Mouse (Mus musculus) midbrain, postnatal 0 days (tissue): Measurements from ENCODE around the gene Sesn3. TPM values are rescaled to one million over a fixed set of nuclear protein-coding genes. Genes with fewer than 3 reads are reported as not detected.
"Not testable (repeated sequence)": the region's sequence is repeated elsewhere in the genome, so short reads cannot be mapped to it uniquely, and the experiment has no call there.

Source experiments
- ATAC-seq: fragments of 200-750 bp; cut with Nextera tagmentation; 2 replicates; pipeline ENCODE4 v1.8.0; 2017; ENCODE audit warnings: moderate number of reproducible peaks, mild to moderate bottlenecking, moderate TSS enrichment, moderate library complexity; ENCODE audit not compliant: low FRiP score
- DNase-seq: peaks from one replicate; pipeline ENCODE4 v3.0.0-alpha.2; 2015; ENCODE audit warnings: low spot score
- H3K27ac ChIP-seq: fragments of 300-500 bp; sonication (generic); 2 replicates; pipeline ENCODE4 v1.5.1; 2014; ENCODE audit warnings: low read depth, mild to moderate bottlenecking, low read length, mixed read lengths
- H3K27me3 ChIP-seq: fragments of 300-500 bp; sonication (generic); 2 replicates; pipeline ENCODE4 v1.6.1; 2014; ENCODE audit warnings: low read length, control low read depth, mixed read lengths; ENCODE audit not compliant: insufficient read depth
- H3K36me3 ChIP-seq: fragments of 300-500 bp; sonication (generic); 2 replicates; pipeline ENCODE4 v1.6.1; 2014; ENCODE audit warnings: low read length, control low read depth, mixed read lengths; ENCODE audit not compliant: insufficient read depth
- H3K4me1 ChIP-seq: fragments of 300-500 bp; sonication (generic); 2 replicates; pipeline ENCODE4 v1.6.1; 2014; ENCODE audit warnings: mild to moderate bottlenecking, control low read depth, antibody characterized with exemption, low read length, mixed read lengths; ENCODE audit not compliant: insufficient read depth
- H3K4me2 ChIP-seq: fragments of 300-500 bp; sonication (generic); 2 replicates; pipeline ENCODE4 v1.6.1; 2014; ENCODE audit warnings: low read depth, mild to moderate bottlenecking, low read length, mixed read lengths; ENCODE audit not compliant: poor library complexity, severe bottlenecking
- H3K4me3 ChIP-seq: fragments of 300-500 bp; sonication (generic); 2 replicates; pipeline ENCODE4 v1.5.1; 2014; ENCODE audit warnings: low read depth, mild to moderate bottlenecking, low read length, moderate library complexity
- H3K9ac ChIP-seq: fragments of 300-500 bp; sonication (generic); replicated peaks from 2 replicates; pipeline ENCODE4 v1.6.1; 2014; ENCODE audit warnings: mild to moderate bottlenecking, low read length, moderate library complexity, mixed read lengths; ENCODE audit not compliant: poor library complexity, severe bottlenecking
- H3K9me3 ChIP-seq: fragments of 300-500 bp; sonication (generic); 2 replicates; pipeline ENCODE4 v1.6.1; 2016; ENCODE audit warnings: low read length, control low read depth
- CTCF ChIP-seq: IDR thresholded peaks from 2 replicates; pipeline ENCODE4 v1.5.1; 2016; ENCODE audit warnings: antibody characterized with exemption, mild to moderate bottlenecking
- WGBS: fragments of 180-500 bp; shearing (Covaris S2); extraction: QIAGEN DNeasy Blood & Tissue Kit; methylation state at CpG from one replicate; pipeline ENCODE4 v1.1.7; 2014; 5-methylcytosine and 5-hydroxymethylcytosine counted together
- polyA plus RNA-seq: library from polyadenylated mRNA; unstranded; fragments of >200 nt; fragmentation: Nextera tagmentation; extraction: Ambion mirVana; gene quantifications from 2 replicates; pipeline ENCODE4 v1.2.1, GENCODE M21; 2015
- total RNA-seq: library from RNA; depleted of rRNA; stranded (reverse); fragments of >200 nt; gene quantifications from 2 replicates; pipeline ENCODE4 v1.2.3, GENCODE M21; 2014; rRNA removed

Sesn3 gene
- total RNA-seq (59.2 and 73.0 TPM in 2 replicates), polyA plus RNA-seq (18.2 and 22.9 TPM in 2 replicates)

- Histone ChIP-seq H3K36me3 (no peaks in the 10 kb centered on the region), H3K9me3 (no peaks in the 10 kb centered on the region), H3K27me3 (no peaks in the 10 kb centered on the region), H3K27ac (peak within 1 kb of the TSS; percentile 80), H3K9ac (peak within 1 kb of the TSS; percentile 44; the same call in 1 of the 2 replicates), H3K4me2 (peak within 1 kb of the TSS; percentile 49), H3K4me1 (peaks cover 8% of the 10 kb centered on the region; the same call in 1 of the 2 replicates), H3K4me3 (peak within 1 kb of the TSS; percentile 79)
- peak; percentile 51 for TF ChIP-seq CTCF
- peak; percentile 77 for ATAC-seq
- DNase-seq = peak; percentile 89
- WGBS = 2% methylated on average over 25 of the region's 25 CpGs
Observed at GRCm38 (mm10) chr9:14274986-14275720, at the start of gene Sesn3. TSS of gene Sesn3 (plus strand) at chr9:14275067.

GRCm38 (mm10) chr9:14227086-14227485, 47.8 kb upstream of the Sesn3 start:
- not testable (repeated sequence) for H3K9ac ChIP-seq, H3K4me1 ChIP-seq, H3K27ac ChIP-seq, ATAC-seq, DNase-seq, H3K36me3 ChIP-seq, H3K4me2 ChIP-seq, H3K9me3 ChIP-seq, H3K27me3 ChIP-seq, H3K4me3 ChIP-seq
- 82% methylated on average over 2 of the region's 2 CpGs for WGBS

GRCm38 (mm10) chr9:14233702-14234373, 41.0 kb upstream of the Sesn3 start:
- DNase-seq (no peak), ATAC-seq (no peak)
- Histone ChIP-seq H3K36me3 (no peaks in the 10 kb centered on the region), H3K4me3 (no peak overlapping the region), H3K4me1 (no peaks in the 10 kb centered on the region), H3K9ac (no peak overlapping the region), H3K4me2 (no peak overlapping the region), H3K27ac (no peak overlapping the region), H3K9me3 (no peaks in the 10 kb centered on the region), H3K27me3 (no peaks in the 10 kb centered on the region)
- WGBS = 55% methylated on average over 7 of the region's 7 CpGs
- TF ChIP-seq CTCF = no peak

DNA sequence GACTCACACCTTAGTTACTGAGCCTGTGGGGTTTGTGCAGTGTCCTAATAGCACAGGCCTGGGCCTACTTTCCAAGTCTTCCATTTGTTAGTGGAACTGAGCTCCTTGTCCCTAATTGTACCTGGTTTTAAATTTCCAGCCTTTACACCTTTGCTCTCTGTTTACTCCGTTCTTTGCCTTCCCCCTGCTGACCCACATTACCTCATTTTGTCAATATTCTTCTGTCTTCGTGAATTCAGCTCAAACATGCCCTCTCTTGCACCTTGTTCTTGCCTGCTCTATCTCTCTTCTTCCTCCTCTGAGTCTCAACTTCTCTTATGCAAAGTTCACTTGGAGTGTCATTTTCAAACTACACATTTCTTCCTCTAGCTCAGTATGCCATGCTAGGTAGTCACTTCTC, 39.6 kb upstream of the Sesn3 start:
- Histone ChIP-seq H3K4me2 (no peak overlapping the region), H3K27me3 (no peaks in the 10 kb centered on the region), H3K9ac (no peak overlapping the region), H3K9me3 (no peaks in the 10 kb centered on the region), H3K4me3 (no peak overlapping the region), H3K4me1 (no peaks in the 10 kb centered on the region), H3K27ac (no peak overlapping the region), H3K36me3 (no peaks in the 10 kb centered on the region)
- no peak for TF ChIP-seq CTCF
- WGBS = 92% methylated on average over 2 of the region's 2 CpGs
- ATAC-seq = no peak
- DNase-seq = no peak

DNA sequence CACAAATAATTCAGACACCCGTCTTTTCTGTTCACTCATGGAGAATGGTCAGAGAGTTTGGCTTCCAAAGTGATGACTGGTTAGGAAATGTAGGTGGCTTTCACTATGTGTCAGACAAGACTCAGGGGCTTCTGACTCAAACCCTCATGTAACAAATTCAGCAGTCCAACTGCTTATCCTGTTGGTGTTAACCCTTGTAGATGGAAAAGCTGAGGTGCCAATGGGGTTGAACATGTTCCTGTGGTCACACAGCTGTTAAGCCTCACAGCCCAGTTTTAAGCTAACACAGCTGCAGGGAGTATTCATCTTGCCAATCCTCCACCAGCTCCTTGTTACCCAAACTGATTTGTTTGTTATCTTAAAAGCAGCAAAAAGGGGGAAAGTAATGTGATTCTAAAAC, 33.9 kb upstream of the Sesn3 start:
- not testable (repeated sequence) for H3K36me3 ChIP-seq, H3K27ac ChIP-seq, H3K4me3 ChIP-seq, H3K9me3 ChIP-seq, DNase-seq, H3K9ac ChIP-seq, H3K27me3 ChIP-seq, H3K4me2 ChIP-seq, ATAC-seq, H3K4me1 ChIP-seq
- 74% methylated on average over 1 of the region's 1 CpGs for WGBS

DNA sequence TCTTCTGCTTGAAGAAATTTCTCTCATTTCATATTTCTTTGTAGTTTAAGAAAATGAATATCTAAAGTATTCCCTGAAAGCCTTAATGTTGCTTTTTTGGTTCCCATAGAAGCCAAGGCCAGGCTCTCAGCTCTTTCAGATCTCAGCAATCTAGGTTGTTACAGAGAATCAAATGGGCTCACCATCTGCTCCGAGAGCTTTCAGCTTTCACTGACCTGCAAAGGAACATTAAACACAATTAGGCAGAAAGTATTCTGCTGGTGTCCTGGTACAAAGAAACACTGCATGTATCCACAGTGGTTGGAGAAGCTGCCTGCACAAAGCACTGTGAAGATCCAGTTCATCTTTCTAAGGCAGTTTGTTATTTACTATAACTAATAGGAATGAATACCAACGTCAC, 32.6 kb upstream of the Sesn3 start:
- no peak overlapping the region for H3K9ac ChIP-seq
- 57% methylated on average over 2 of the region's 2 CpGs for WGBS
- no peak for DNase-seq
- H3K4me3 ChIP-seq = no peak overlapping the region
- no peaks in the 10 kb centered on the region for H3K27me3 ChIP-seq
- no peaks in the 10 kb centered on the region for H3K36me3 ChIP-seq
- no peak overlapping the region for H3K27ac ChIP-seq
- no peak overlapping the region for H3K4me2 ChIP-seq
- no peaks in the 10 kb centered on the region for H3K9me3 ChIP-seq
- H3K4me1 ChIP-seq = peaks cover 7% of the 10 kb centered on the region
- no peak for ATAC-seq
- no peak for TF ChIP-seq CTCF
